Mouse (Mus musculus): Measurements from ENCODE around the gene Spsb2.
A peak's percentile ranks its signal among the peaks of the same experiment; 100 is the strongest.

Spsb2 gene

GRCm38 (mm10) chr6:124808358-124809012, at the start of gene Spsb2:
Gene Spsb2, plus strand, starts transcription at chr6:124808661.
- peak; percentile 77 to 78 for DNase-seq (ENCODE audit: low spot score in 2 of 2)

GRCm38 (mm10) chr6:124758849-124759232, 49.6 kb upstream of the Spsb2 start:
- no peak for DNase-seq (ENCODE audit: low spot score in 2 of 2)

GRCm38 (mm10) chr6:124759259-124759658, 49.2 kb upstream of the Spsb2 start:
- DNase-seq (ENCODE audit: low spot score in 2 of 2) = peak; percentile 74 to 84

GRCm38 (mm10) chr6:124765951-124766350, 42.5 kb upstream of the Spsb2 start:
- no peak for DNase-seq (ENCODE audit: low spot score in 2 of 2)

- no peak for DNase-seq (ENCODE audit: low spot score in 2 of 2)
Observed at GRCm38 (mm10) chr6:124767536-124767919, 40.9 kb upstream of the Spsb2 start.

- DNase-seq (ENCODE audit: low spot score in 2 of 2) = no peak
Observed at GRCm38 (mm10) chr6:124767920-124768703, 40.3 kb upstream of the Spsb2 start.

- no peak for DNase-seq (ENCODE audit: low spot score in 2 of 2)
Observed at GRCm38 (mm10) chr6:124768704-124769044, 39.8 kb upstream of the Spsb2 start.

GRCm38 (mm10) chr6:124769101-124769765, 39.2 kb upstream of the Spsb2 start, which contains the start of gene Eno2:
Gene Eno2, minus strand, starts transcription at chr6:124769673.
- peak; percentile 27 to 45 for DNase-seq (ENCODE audit: low spot score in 2 of 2)

GRCm38 (mm10) chr6:124770013-124770412, 38.4 kb upstream of the Spsb2 start:
- no peak for DNase-seq (ENCODE audit: low spot score in 2 of 2)

GRCm38 (mm10) chr6:124770511-124770910, 38.0 kb upstream of the Spsb2 start:
- no peak for DNase-seq (ENCODE audit: low spot score in 2 of 2)

- peak; percentile 52 to 65 for DNase-seq (ENCODE audit: low spot score in 2 of 2)
Observed at GRCm38 (mm10) chr6:124779222-124779983, 29.1 kb upstream of the Spsb2 start, which contains the start of gene Lrrc23. Gene Lrrc23, minus strand, starts transcription at chr6:124779727.

- DNase-seq (ENCODE audit: low spot score in 2 of 2) = no peak
Observed at GRCm38 (mm10) chr6:124779984-124780416, 28.5 kb upstream of the Spsb2 start.

GRCm38 (mm10) chr6:124780917-124781316, 27.5 kb upstream of the Spsb2 start:
- DNase-seq (ENCODE audit: low spot score in 2 of 2) = no peak

- DNase-seq (ENCODE audit: low spot score in 2 of 2) = peak; percentile 23 to 34
Observed at GRCm38 (mm10) chr6:124782436-124782835, 26.0 kb upstream of the Spsb2 start.

GRCm38 (mm10) chr6:124786756-124787420, 21.6 kb upstream of the Spsb2 start:
- DNase-seq (ENCODE audit: low spot score in 2 of 2) = no peak

GRCm38 (mm10) chr6:124787722-124788121, 20.7 kb upstream of the Spsb2 start:
- no peak for DNase-seq (ENCODE audit: low spot score in 2 of 2)

- no peak for DNase-seq (ENCODE audit: low spot score in 2 of 2)
Observed at GRCm38 (mm10) chr6:124789519-124789918, 18.9 kb upstream of the Spsb2 start.

- no peak for DNase-seq (ENCODE audit: low spot score in 2 of 2)
Observed at GRCm38 (mm10) chr6:124790121-124790520, 18.3 kb upstream of the Spsb2 start.

- no peak for DNase-seq (ENCODE audit: low spot score in 2 of 2)
Observed at GRCm38 (mm10) chr6:124791911-124792310, 16.6 kb upstream of the Spsb2 start.

- DNase-seq (ENCODE audit: low spot score in 2 of 2) = no peak
Observed at GRCm38 (mm10) chr6:124795781-124796180, 12.7 kb upstream of the Spsb2 start.

- no peak for DNase-seq (ENCODE audit: low spot score in 2 of 2)
Observed at GRCm38 (mm10) chr6:124796200-124796599, 12.3 kb upstream of the Spsb2 start.
